Mouse (Mus musculus): ENCODE results near the gene Mrpl41.

The Mrpl41 gene

GRCm38 (mm10) chr2:24935057-24935796 lies 39.7 kb downstream of the Mrpl41 start, which contains the start of gene Arrdc1:
Arrdc1 (minus strand) TSS chr2:24935252.
- peak; percentile 89 for DNase-seq (ENCODE audit: low read depth, low spot score)

- DNase-seq (ENCODE audit: low read depth, low spot score) = peak; percentile 33
Observed at GRCm38 (mm10) chr2:24934441-24934963, 40.4 kb downstream of the Mrpl41 start.

GRCm38 (mm10) chr2:24929593-24929992 lies 45.3 kb downstream of the Mrpl41 start:
- DNase-seq (ENCODE audit: low read depth, low spot score) = no peak

GRCm38 (mm10) chr2:24929119-24929518 lies 45.8 kb downstream of the Mrpl41 start:
- no peak for DNase-seq (ENCODE audit: low read depth, low spot score)

- no peak for DNase-seq (ENCODE audit: low read depth, low spot score)
Observed at GRCm38 (mm10) chr2:24927810-24928479, 47.0 kb downstream of the Mrpl41 start.

- DNase-seq (ENCODE audit: low read depth, low spot score) = no peak
Observed at GRCm38 (mm10) chr2:24926965-24927358, 47.9 kb downstream of the Mrpl41 start.

- no peak for DNase-seq (ENCODE audit: low read depth, low spot score)
Observed at GRCm38 (mm10) chr2:24926345-24926964, 48.4 kb downstream of the Mrpl41 start.

GRCm38 (mm10) chr2:24925284-24925683 lies 49.6 kb downstream of the Mrpl41 start:
- DNase-seq (ENCODE audit: low read depth, low spot score) = no peak
